Mouse (Mus musculus): Measurements from ENCODE around the gene Kmt2c. TPM values are rescaled to one million over a fixed set of nuclear protein-coding genes. Genes with fewer than 3 reads are reported as not detected.

Kmt2c gene
- total and polyA plus RNA-seq, 3 experiments = 5.3 to 156 (median 50.2) TPM

DNA sequence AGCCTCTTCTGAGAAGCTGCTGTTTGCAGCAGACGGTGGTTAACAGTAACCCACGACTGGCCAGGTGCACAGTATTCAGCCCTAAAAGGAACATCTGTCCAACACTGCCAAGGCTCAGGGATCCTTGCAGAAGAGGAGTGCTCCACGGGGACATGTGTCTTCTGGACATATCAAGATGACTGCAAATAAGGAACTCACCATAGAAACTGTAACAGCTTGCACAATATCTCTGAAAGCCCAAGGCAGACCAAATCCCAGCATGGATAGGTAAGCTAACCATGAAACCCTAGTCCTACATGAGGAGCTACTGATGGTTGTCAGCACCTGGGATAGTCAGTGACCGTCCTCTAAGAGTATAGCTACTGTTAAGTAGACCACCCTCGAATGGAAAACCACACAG is 22.9 kb upstream of the Kmt2c start:
- H3K4me1 ChIP-seq (ENCODE audit: insufficient read depth, low read depth, low read length) = peaks cover 18% of the 10 kb centered on the region
- no peaks in the 10 kb centered on the region for H3K36me3 ChIP-seq (replicated peaks)
- peaks cover 12% of the 10 kb centered on the region; the same call in 1 of the 2 replicates for H3K27me3 ChIP-seq (ENCODE audit: insufficient read depth, low read length)
- no peak for DNase-seq (ENCODE audit: low spot score)
- H3K9me3 ChIP-seq (replicated peaks) = no peaks in the 10 kb centered on the region
- no peak for ATAC-seq (ENCODE audit: extremely low read depth, insufficient number of reproducible peaks, low FRiP score, poor library complexity, severe bottlenecking)
- H3K4me3 ChIP-seq (ENCODE audit: low read depth, low read length) = no peak overlapping the region
- no peak for TF ChIP-seq GATA1 (IDR thresholded peaks at IDR 0.05; ENCODE audit: borderline replicate concordance, low read length)
- TF ChIP-seq CTCF (IDR thresholded peaks at IDR 0.05; ENCODE audit: low read depth, low read length) = no peak
- no peak for TF ChIP-seq POLR2AphosphoS5 (IDR thresholded peaks at IDR 0.05; ENCODE audit: insufficient replicate concordance, low read depth, low read length)
- no peak for TF ChIP-seq TAL1 (conservative IDR thresholded peaks at IDR 0.05; ENCODE audit: low read depth, low read length)
- no peak for TF ChIP-seq GATA2 (IDR thresholded peaks at IDR 0.05; ENCODE audit: borderline replicate concordance, low read depth, low read length)

DNA sequence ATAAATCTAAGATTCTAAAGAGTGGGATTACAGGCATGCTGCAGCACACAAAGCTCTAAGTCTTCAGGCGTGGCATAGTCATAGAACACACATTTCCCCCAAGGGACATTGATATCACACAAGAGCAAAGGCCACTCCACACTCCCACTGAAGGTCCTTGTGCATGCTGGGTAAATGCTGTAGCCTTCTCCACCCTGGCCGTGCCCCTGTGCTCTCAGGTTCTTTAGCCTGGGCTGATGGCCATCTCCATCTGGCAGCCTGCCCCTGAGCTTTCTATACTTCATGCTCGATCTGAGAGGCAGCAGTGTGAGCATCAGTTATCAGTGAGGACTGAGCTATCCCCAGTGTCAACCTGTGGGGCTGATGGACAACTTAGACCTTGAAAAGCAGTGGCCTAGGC is 21.2 kb upstream of the Kmt2c start:
- H3K36me3 ChIP-seq (replicated peaks) = no peaks in the 10 kb centered on the region
- peaks cover 8% of the 10 kb centered on the region for H3K4me1 ChIP-seq (ENCODE audit: insufficient read depth, low read depth, low read length)
- no peak overlapping the region for H3K4me3 ChIP-seq (ENCODE audit: low read depth, low read length)
- no peaks in the 10 kb centered on the region for H3K9me3 ChIP-seq (replicated peaks)
- ATAC-seq (ENCODE audit: extremely low read depth, insufficient number of reproducible peaks, low FRiP score, poor library complexity, severe bottlenecking) (no peak), DNase-seq (ENCODE audit: low spot score) (no peak)
- no peak for TF ChIP-seq GATA1 (IDR thresholded peaks at IDR 0.05; ENCODE audit: borderline replicate concordance, low read length)
- TF ChIP-seq POLR2AphosphoS5 (IDR thresholded peaks at IDR 0.05; ENCODE audit: insufficient replicate concordance, low read depth, low read length) = no peak
- TF ChIP-seq TAL1 (conservative IDR thresholded peaks at IDR 0.05; ENCODE audit: low read depth, low read length) = no peak
- TF ChIP-seq GATA2 (IDR thresholded peaks at IDR 0.05; ENCODE audit: borderline replicate concordance, low read depth, low read length) = no peak
- no peak for TF ChIP-seq CTCF (IDR thresholded peaks at IDR 0.05; ENCODE audit: low read depth, low read length)
- H3K27me3 ChIP-seq (ENCODE audit: insufficient read depth, low read length) = peaks cover 15% of the 10 kb centered on the region; the same call in 1 of the 2 replicates

DNA sequence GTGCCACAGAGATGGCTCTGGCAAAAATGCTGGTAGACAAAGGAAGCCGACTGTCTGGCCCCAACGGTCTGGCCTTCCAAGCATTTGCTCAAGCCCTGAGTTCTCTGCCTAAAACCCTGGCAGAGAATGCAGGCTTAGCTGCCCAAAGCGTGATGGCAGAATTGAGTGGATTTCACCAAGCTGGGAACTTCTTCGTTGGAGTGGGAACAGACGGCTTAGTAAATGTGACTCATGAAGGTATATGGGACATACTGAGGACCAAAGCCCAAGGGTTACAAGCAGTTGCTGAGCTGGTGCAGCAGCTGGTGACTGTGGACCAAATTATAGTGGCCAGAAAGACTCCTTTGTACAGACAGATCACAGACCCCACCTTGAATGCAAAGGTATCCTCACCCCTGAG is 19.0 kb upstream of the Kmt2c start:
- Histone ChIP-seq H3K9me3 (replicated peaks) (no peaks in the 10 kb centered on the region), H3K4me1 (ENCODE audit: insufficient read depth, low read depth, low read length) (peaks cover 5% of the 10 kb centered on the region), H3K27me3 (ENCODE audit: insufficient read depth, low read length) (peaks cover 15% of the 10 kb centered on the region; the same call in 1 of the 2 replicates), H3K4me3 (ENCODE audit: low read depth, low read length) (no peak overlapping the region), H3K36me3 (replicated peaks) (no peaks in the 10 kb centered on the region)
- no peak for ATAC-seq (ENCODE audit: extremely low read depth, insufficient number of reproducible peaks, low FRiP score, poor library complexity, severe bottlenecking)
- TF ChIP-seq GATA1 (IDR thresholded peaks at IDR 0.05; ENCODE audit: borderline replicate concordance, low read length) = no peak
- no peak for TF ChIP-seq TAL1 (conservative IDR thresholded peaks at IDR 0.05; ENCODE audit: low read depth, low read length)
- TF ChIP-seq POLR2AphosphoS5 (IDR thresholded peaks at IDR 0.05; ENCODE audit: insufficient replicate concordance, low read depth, low read length) = no peak
- TF ChIP-seq CTCF (IDR thresholded peaks at IDR 0.05; ENCODE audit: low read depth, low read length) = no peak
- no peak for TF ChIP-seq GATA2 (IDR thresholded peaks at IDR 0.05; ENCODE audit: borderline replicate concordance, low read depth, low read length)
- DNase-seq (ENCODE audit: low spot score) = no peak

DNA sequence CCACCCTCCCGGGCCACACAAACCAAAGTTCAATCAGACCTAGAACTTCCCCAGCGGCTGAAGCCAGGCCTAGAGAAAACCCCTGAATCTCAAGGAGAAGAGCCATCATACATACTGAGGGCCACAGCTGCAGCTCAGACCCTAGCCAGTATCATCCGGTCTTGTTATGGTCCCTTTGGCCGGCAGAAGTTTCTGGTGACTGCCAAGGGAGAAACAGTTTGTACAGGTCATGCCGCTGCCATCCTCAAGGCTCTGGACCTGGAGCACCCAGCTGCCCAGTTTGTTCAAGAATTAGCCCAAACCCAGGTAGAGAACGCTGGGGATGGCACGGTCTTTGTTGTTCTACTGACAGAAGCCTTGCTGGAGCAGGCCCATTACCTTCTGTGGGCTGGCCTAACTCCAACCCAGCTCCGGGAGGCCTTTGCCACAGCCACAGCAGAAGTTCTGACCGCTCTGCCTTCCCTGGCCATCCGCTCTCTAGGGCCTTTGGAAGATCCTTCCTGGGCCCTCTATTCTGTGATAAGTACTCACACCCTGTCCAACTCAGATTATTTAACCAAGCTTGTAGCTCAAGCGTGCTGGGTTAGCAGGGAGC is 17.8 kb upstream of the Kmt2c start:
- peaks cover 15% of the 10 kb centered on the region; the same call in 1 of the 2 replicates for H3K27me3 ChIP-seq (ENCODE audit: insufficient read depth, low read length)
- no peak for ATAC-seq (ENCODE audit: extremely low read depth, insufficient number of reproducible peaks, low FRiP score, poor library complexity, severe bottlenecking)
- TF ChIP-seq POLR2AphosphoS5 (IDR thresholded peaks at IDR 0.05; ENCODE audit: insufficient replicate concordance, low read depth, low read length) = no peak
- no peak for TF ChIP-seq TAL1 (conservative IDR thresholded peaks at IDR 0.05; ENCODE audit: low read depth, low read length)
- no peak for TF ChIP-seq CTCF (IDR thresholded peaks at IDR 0.05; ENCODE audit: low read depth, low read length)
- TF ChIP-seq GATA2 (IDR thresholded peaks at IDR 0.05; ENCODE audit: borderline replicate concordance, low read depth, low read length) = no peak
- no peak for TF ChIP-seq GATA1 (IDR thresholded peaks at IDR 0.05; ENCODE audit: borderline replicate concordance, low read length)
- H3K4me1 ChIP-seq (ENCODE audit: insufficient read depth, low read depth, low read length) = peaks cover 2% of the 10 kb centered on the region; the same call in 1 of the 2 replicates
- DNase-seq (ENCODE audit: low spot score) = no peak
- H3K4me3 ChIP-seq (ENCODE audit: low read depth, low read length) = no peak overlapping the region
- no peaks in the 10 kb centered on the region for H3K36me3 ChIP-seq (replicated peaks)
- H3K9me3 ChIP-seq (replicated peaks) = no peaks in the 10 kb centered on the region

DNA sequence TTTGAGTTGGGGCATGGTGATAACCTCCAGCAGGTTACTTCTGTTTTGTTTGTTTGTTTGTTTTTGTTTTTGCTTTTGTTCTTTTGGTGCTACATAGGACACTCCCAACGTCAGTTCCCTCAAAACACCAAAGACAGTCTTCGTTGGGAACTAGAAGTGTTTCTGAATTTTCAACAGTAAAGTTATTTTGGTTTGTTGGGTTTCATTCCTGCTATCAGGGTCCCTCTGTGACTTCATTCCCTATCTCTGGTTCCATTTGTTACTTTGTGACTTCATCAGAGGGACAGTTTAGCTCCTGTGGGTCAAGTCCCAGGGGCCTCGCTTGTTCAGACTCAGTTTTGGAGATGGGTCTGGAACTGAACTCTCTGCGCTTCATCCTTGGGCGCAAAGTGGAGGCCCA is 17.2 kb upstream of the Kmt2c start, which contains the start of gene Cct8l1:
TSS of gene Cct8l1 (plus strand) at position 301 of the 400 bp plus-strand sequence.
- H3K36me3 ChIP-seq (replicated peaks) = no peaks in the 10 kb centered on the region
- ATAC-seq (ENCODE audit: extremely low read depth, insufficient number of reproducible peaks, low FRiP score, poor library complexity, severe bottlenecking) (no peak), DNase-seq (ENCODE audit: low spot score) (no peak)
- no peaks in the 10 kb centered on the region for H3K9me3 ChIP-seq (replicated peaks)
- H3K4me1 ChIP-seq (ENCODE audit: insufficient read depth, low read depth, low read length) = peaks cover 2% of the 10 kb centered on the region; the same call in 1 of the 2 replicates
- no peak for TF ChIP-seq GATA2 (IDR thresholded peaks at IDR 0.05; ENCODE audit: borderline replicate concordance, low read depth, low read length)
- no peak for TF ChIP-seq TAL1 (conservative IDR thresholded peaks at IDR 0.05; ENCODE audit: low read depth, low read length)
- no peak for TF ChIP-seq CTCF (IDR thresholded peaks at IDR 0.05; ENCODE audit: low read depth, low read length)
- TF ChIP-seq GATA1 (IDR thresholded peaks at IDR 0.05; ENCODE audit: borderline replicate concordance, low read length) = no peak
- peaks cover 15% of the 10 kb centered on the region; the same call in 1 of the 2 replicates for H3K27me3 ChIP-seq (ENCODE audit: insufficient read depth, low read length)
- no peak within 1 kb of the TSS for H3K4me3 ChIP-seq (ENCODE audit: low read depth, low read length)

DNA sequence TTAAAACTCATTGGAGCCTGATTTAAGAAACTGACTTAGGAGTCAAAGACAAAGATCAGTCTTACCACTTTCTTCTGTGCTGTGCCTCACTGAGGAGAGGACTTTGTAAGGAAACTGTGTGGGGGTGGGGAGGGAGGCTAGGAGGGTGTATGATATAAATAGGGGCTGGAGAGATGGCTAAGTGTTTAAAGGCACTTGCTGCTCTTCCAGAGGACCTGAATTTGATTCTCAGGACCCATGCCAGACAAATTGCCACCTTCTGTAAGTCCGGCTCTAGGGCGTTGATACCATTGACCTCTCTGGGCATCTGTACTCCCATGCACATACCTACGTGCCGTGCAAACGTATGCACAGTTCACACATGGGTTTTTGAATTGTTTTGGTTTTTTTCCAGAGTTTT is 7.5 kb upstream of the Kmt2c start:
- no peak for TF ChIP-seq GATA2 (IDR thresholded peaks at IDR 0.05; ENCODE audit: borderline replicate concordance, low read depth, low read length)
- no peak for TF ChIP-seq POLR2AphosphoS5 (IDR thresholded peaks at IDR 0.05; ENCODE audit: insufficient replicate concordance, low read depth, low read length)
- no peak for TF ChIP-seq CTCF (IDR thresholded peaks at IDR 0.05; ENCODE audit: low read depth, low read length)
- no peak for TF ChIP-seq GATA1 (IDR thresholded peaks at IDR 0.05; ENCODE audit: borderline replicate concordance, low read length)
- DNase-seq (ENCODE audit: low spot score) (no peak), ATAC-seq (ENCODE audit: extremely low read depth, insufficient number of reproducible peaks, low FRiP score, poor library complexity, severe bottlenecking) (no peak)
- peaks cover 4% of the 10 kb centered on the region for H3K36me3 ChIP-seq (replicated peaks)
- no peaks in the 10 kb centered on the region for H3K27me3 ChIP-seq (ENCODE audit: insufficient read depth, low read length)
- no peaks in the 10 kb centered on the region for H3K9me3 ChIP-seq (replicated peaks)
- H3K4me3 ChIP-seq (ENCODE audit: low read depth, low read length) = no peak overlapping the region
- H3K4me1 ChIP-seq (ENCODE audit: insufficient read depth, low read depth, low read length) = peaks cover 2% of the 10 kb centered on the region; the same call in 1 of the 2 replicates
